Mouse (Mus musculus): Measurements from ENCODE around the gene Ppp1r9b. TPM values are rescaled to one million over a fixed set of nuclear protein-coding genes. Genes with fewer than 3 reads are reported as not detected.

The Ppp1r9b gene
- polyA plus RNA-seq, 1 experiment from 2014 or later: 10.6 TPM

- DNase-seq: peak; percentile 94
- peak overlapping the region; percentile 80 for H3K27ac ChIP-seq
- peak; percentile 84 for ATAC-seq (ENCODE audit: low read depth)
- peak overlapping the region; percentile 33 for H3K4me3 ChIP-seq (replicated peaks)
- H3K9ac ChIP-seq: peak overlapping the region; percentile 56
- H3K4me1 ChIP-seq (replicated peaks): peaks cover 25% of the 10 kb centered on the region
- H3K9me3 ChIP-seq (replicated peaks): no peaks in the 10 kb centered on the region
- 0% methylated on average over 20 of the region's 20 CpGs for WGBS (ENCODE audit: insufficient replicate concordance)
- H3K36me3 ChIP-seq: no peaks in the 10 kb centered on the region
- H3K27me3 ChIP-seq: no peaks in the 10 kb centered on the region
- peak overlapping the region; percentile 63 for H3K4me2 ChIP-seq
These were observed 11.9 kb upstream of the Ppp1r9b start for GRCm38 (mm10) chr11:94978947-94979346.

DNA sequence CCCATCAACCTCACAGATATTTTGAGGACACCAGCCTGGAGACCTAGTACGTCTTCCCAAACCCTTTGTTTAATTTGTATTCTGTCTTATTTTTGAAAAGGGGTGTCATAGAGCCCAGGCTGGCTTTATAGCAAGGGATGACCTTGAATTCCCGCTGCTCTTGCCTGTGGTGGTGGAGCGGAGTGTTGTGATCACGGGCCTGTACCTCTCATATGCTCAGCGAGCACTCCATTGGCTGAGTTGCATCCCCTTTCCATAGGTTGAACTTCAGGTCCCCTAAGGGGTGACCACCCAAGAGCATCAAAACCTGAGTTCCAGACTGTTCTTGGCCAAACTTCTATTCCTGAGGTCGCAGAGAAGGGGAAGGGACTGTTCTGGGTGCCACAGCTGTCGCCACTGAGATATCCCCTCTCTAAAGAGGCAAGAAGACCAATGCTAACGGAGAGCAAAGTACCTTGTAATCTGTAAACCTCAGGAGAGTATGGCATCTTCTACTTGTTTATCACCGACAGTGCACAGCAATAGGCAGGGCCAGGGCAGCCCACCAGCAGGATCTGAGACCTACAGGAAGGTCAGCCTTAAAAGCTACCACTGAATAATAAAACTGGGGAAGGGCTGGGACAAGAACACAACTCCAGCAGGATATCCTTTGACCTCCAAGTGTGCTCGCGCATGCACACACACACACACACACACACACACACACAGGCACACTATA, 11.2 kb upstream of the Ppp1r9b start:
- peak; percentile 74 for ATAC-seq (ENCODE audit: low read depth)
- Histone ChIP-seq H3K27me3 (no peaks in the 10 kb centered on the region), H3K4me1 (replicated peaks) (peaks cover 32% of the 10 kb centered on the region), H3K27ac (peak overlapping the region; percentile 80), H3K9me3 (replicated peaks) (no peaks in the 10 kb centered on the region), H3K9ac (peak overlapping the region; percentile 56), H3K4me2 (peak overlapping the region; percentile 63), H3K36me3 (no peaks in the 10 kb centered on the region), H3K4me3 (replicated peaks) (peak overlapping the region; percentile 33; the same call in 1 of the 2 replicates)
- no peak for DNase-seq
- WGBS (ENCODE audit: insufficient replicate concordance): 53% methylated on average over 11 of the region's 11 CpGs

GRCm38 (mm10) chr11:94985140-94985539, 5.7 kb upstream of the Ppp1r9b start:
- Histone ChIP-seq H3K4me2 (peak overlapping the region; percentile 7; the same call in 1 of the 2 replicates), H3K9me3 (replicated peaks) (no peaks in the 10 kb centered on the region), H3K9ac (no peak overlapping the region), H3K27ac (no peak overlapping the region), H3K4me3 (replicated peaks) (no peak overlapping the region), H3K4me1 (replicated peaks) (peaks cover 66% of the 10 kb centered on the region), H3K36me3 (no peaks in the 10 kb centered on the region), H3K27me3 (no peaks in the 10 kb centered on the region)
- DNase-seq (no peak), ATAC-seq (ENCODE audit: low read depth) (no peak)
- 30% methylated on average over 1 of the region's 1 CpGs for WGBS (ENCODE audit: insufficient replicate concordance)

DNA sequence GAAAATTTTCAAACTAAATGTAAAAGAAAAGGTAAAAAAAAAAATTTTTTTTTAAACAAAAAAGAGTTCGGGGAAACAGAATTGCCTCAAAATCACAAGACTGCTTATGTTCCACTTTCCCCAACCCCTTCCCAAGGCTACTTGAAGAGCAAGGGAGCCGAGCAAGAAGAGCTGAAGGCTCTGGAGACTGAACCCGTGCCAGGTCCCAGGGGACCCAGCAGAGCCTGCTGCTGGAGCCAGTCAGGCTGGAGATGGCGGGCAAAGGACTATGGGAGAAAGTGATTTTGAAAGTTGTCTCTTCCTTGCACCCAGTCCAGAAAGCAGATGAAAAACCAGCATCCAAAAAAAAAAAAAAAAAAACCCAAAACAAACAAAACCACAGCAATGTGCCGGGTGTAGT, 5.0 kb upstream of the Ppp1r9b start:
- 68% methylated on average over 5 of the region's 5 CpGs for WGBS (ENCODE audit: insufficient replicate concordance)
- ATAC-seq (ENCODE audit: low read depth) (no peak), DNase-seq (no peak)
- no peaks in the 10 kb centered on the region for H3K36me3 ChIP-seq
- H3K4me1 ChIP-seq (replicated peaks): peaks cover 67% of the 10 kb centered on the region
- no peaks in the 10 kb centered on the region for H3K9me3 ChIP-seq (replicated peaks)
- no peaks in the 10 kb centered on the region for H3K27me3 ChIP-seq
- H3K9ac ChIP-seq: no peak overlapping the region
- no peak overlapping the region for H3K27ac ChIP-seq
- no peak overlapping the region for H3K4me2 ChIP-seq
- H3K4me3 ChIP-seq (replicated peaks): no peak overlapping the region

GRCm38 (mm10) chr11:94986435-94986834, 4.4 kb upstream of the Ppp1r9b start:
- H3K4me2 ChIP-seq: no peak overlapping the region
- no peaks in the 10 kb centered on the region for H3K27me3 ChIP-seq
- WGBS (ENCODE audit: insufficient replicate concordance): 53% methylated on average over 2 of the region's 2 CpGs
- no peak overlapping the region for H3K9ac ChIP-seq
- H3K4me3 ChIP-seq (replicated peaks): no peak overlapping the region
- H3K27ac ChIP-seq: no peak overlapping the region
- H3K9me3 ChIP-seq (replicated peaks): no peaks in the 10 kb centered on the region
- H3K36me3 ChIP-seq: no peaks in the 10 kb centered on the region
- DNase-seq (no peak), ATAC-seq (ENCODE audit: low read depth) (no peak)
- peaks cover 67% of the 10 kb centered on the region for H3K4me1 ChIP-seq (replicated peaks)

DNA sequence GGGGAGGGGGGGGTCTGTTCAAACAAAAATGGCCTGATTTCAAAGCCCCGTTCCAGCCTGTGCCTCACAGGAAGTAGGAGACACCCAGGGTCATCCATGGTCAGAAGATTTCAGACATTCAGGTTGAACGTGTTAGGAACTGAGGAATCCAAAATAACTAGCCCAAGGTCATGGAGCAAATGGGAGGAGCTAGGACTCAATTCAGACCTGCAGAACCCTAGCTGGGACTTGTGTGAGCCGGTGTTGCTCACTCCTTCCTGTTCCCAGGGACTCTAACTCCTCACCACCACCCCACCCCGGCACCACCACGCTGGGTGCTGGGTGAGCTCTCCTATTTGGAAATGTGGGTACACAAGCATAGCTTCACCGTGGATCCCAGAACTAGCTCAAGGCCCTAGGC, 3.5 kb upstream of the Ppp1r9b start:
- Histone ChIP-seq H3K27ac (peak overlapping the region; percentile 47; the same call in 1 of the 2 replicates), H3K9me3 (replicated peaks) (no peaks in the 10 kb centered on the region), H3K4me1 (replicated peaks) (peaks cover 72% of the 10 kb centered on the region), H3K4me3 (replicated peaks) (no peak overlapping the region), H3K9ac (no peak overlapping the region), H3K27me3 (no peaks in the 10 kb centered on the region), H3K36me3 (no peaks in the 10 kb centered on the region), H3K4me2 (peak overlapping the region; percentile 97; the same call in 1 of the 2 replicates)
- 53% methylated on average over 6 of the region's 6 CpGs for WGBS (ENCODE audit: insufficient replicate concordance)
- no peak for ATAC-seq (ENCODE audit: low read depth)
- DNase-seq: no peak

- H3K4me1 ChIP-seq (replicated peaks): peaks cover 77% of the 10 kb centered on the region
- no peak overlapping the region for H3K4me3 ChIP-seq (replicated peaks)
- no peaks in the 10 kb centered on the region for H3K36me3 ChIP-seq
- H3K27me3 ChIP-seq: no peaks in the 10 kb centered on the region
- WGBS (ENCODE audit: insufficient replicate concordance): 67% methylated on average over 8 of the region's 8 CpGs
- peak overlapping the region; percentile 97 for H3K4me2 ChIP-seq
- ATAC-seq (ENCODE audit: low read depth) (no peak), DNase-seq (no peak)
- no peak overlapping the region; the same call in 1 of the 2 replicates for H3K9ac ChIP-seq
- H3K9me3 ChIP-seq (replicated peaks): no peaks in the 10 kb centered on the region
- peak overlapping the region; percentile 47; the same call in 1 of the 2 replicates for H3K27ac ChIP-seq
These were observed 3.0 kb upstream of the Ppp1r9b start for GRCm38 (mm10) chr11:94987851-94988250.

- peaks cover 87% of the 10 kb centered on the region for H3K4me1 ChIP-seq (replicated peaks)
- H3K36me3 ChIP-seq: no peaks in the 10 kb centered on the region
- DNase-seq (no peak), ATAC-seq (ENCODE audit: low read depth) (no peak)
- peak overlapping the region; percentile 98 for H3K9ac ChIP-seq
- WGBS (ENCODE audit: insufficient replicate concordance): 31% methylated on average over 10 of the region's 10 CpGs
- no peaks in the 10 kb centered on the region for H3K27me3 ChIP-seq
- H3K27ac ChIP-seq: peak overlapping the region; percentile 91
- H3K4me2 ChIP-seq: peak overlapping the region; percentile 97
- H3K9me3 ChIP-seq (replicated peaks): no peaks in the 10 kb centered on the region
- H3K4me3 ChIP-seq (replicated peaks): peak overlapping the region; percentile 92
These were observed 1.9 kb upstream of the Ppp1r9b start for GRCm38 (mm10) chr11:94988780-94989561.

GRCm38 (mm10) chr11:94989562-94990017, 1.2 kb upstream of the Ppp1r9b start:
- H3K4me3 ChIP-seq (replicated peaks): peak overlapping the region; percentile 92
- 0% methylated on average over 12 of the region's 12 CpGs for WGBS (ENCODE audit: insufficient replicate concordance)
- peaks cover 87% of the 10 kb centered on the region for H3K4me1 ChIP-seq (replicated peaks)
- no peaks in the 10 kb centered on the region for H3K27me3 ChIP-seq
- peak overlapping the region; percentile 98 for H3K9ac ChIP-seq
- peak; percentile 42 for ATAC-seq (ENCODE audit: low read depth)
- peak; percentile 78 for DNase-seq
- no peaks in the 10 kb centered on the region for H3K36me3 ChIP-seq
- no peaks in the 10 kb centered on the region for H3K9me3 ChIP-seq (replicated peaks)
- H3K4me2 ChIP-seq: peak overlapping the region; percentile 97
- H3K27ac ChIP-seq: peak overlapping the region; percentile 91

DNA sequence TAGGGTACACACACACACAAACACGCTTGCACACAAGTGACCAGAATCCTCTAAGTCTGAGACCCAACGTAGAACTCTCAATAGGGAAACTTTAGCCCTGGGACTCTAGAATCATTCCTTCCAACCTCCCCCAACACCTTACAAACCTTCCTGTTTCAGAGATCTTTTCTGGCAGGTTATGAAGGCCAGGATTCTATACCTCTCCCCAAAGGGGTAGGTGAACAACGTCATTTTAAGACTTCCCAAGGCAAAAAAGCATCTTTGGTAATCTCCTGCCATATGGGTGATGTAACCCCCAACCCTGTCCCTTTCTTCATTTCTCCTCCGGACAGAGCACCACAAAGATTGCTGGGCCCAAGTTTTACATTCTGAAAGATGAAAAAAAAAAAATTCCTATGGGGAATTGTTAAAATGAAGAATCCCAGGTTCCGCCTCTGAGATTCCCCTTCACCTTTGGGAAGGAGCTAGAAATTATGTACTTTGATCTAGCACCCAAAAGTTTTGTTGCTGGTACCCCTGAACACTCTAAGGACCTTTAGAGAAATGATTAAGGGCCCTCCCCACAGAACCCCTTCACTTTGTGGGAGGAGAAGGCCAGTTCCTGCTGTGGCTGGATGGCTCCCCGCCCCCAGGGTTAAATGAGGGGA, 610 bp upstream of the Ppp1r9b start:
- ATAC-seq (ENCODE audit: low read depth): peak; percentile 2; the same call in 1 of the 2 replicates
- Histone ChIP-seq H3K27ac (peak overlapping the region; percentile 91), H3K4me2 (peak overlapping the region; percentile 97), H3K27me3 (no peaks in the 10 kb centered on the region), H3K4me1 (replicated peaks) (peaks cover 87% of the 10 kb centered on the region), H3K9ac (peak overlapping the region; percentile 98), H3K9me3 (replicated peaks) (no peaks in the 10 kb centered on the region), H3K4me3 (replicated peaks) (peak overlapping the region; percentile 92), H3K36me3 (peaks cover 4% of the 10 kb centered on the region)
- DNase-seq: no peak
- WGBS (ENCODE audit: insufficient replicate concordance): 34% methylated on average over 6 of the region's 6 CpGs
